Mouse (Mus musculus): ENCODE data around the gene Ccdc93. TPM values are rescaled to one million over a fixed set of nuclear protein-coding genes. Genes with fewer than 3 reads are reported as not detected.

Gene Ccdc93
- polyA plus RNA-seq, 1 experiment from 2014 or later = 10.3 TPM

DNA sequence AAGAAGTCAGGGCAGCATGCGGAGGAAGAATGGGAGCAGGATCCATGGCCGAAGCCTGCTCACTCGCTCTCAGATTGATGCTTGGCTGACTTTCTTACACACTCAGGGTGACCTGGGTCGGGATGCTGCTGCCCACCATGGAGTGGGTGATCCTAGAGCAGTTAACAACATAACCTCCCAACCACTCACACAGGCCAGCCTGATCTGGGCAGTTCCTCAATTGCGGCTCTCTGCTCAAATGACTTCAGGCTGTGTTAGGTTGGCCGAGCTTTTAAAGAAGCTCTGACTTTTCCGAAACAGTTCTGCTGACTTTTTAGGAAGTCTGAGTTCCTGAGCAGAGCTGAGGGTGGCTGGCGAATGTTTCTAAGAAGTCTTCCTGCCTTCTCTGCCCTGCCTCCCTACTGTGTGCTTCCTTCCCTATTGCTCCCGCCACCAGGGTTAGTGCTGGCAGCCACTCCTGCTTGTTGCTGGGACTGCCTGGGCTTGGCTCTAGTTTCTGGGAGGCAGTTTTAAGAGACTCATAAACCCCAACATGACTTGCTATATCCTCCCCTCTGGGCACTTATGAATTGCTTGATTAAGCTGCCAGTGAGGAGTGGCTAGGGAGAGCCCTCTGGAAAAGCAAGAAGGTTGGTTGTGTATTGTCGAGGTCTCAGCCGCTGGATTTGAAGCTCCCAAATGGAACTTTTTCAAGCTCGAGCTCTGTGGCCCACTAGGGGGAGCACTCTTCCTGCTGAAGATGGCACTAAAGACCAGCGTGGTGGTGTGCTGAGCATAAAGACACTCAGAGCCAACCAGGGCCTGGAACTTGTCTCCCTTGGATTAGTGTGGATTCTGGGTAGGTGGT is 9.9 kb downstream of the Ccdc93 start:
- H3K4me2 ChIP-seq (replicated peaks) = no peak overlapping the region
- peak; percentile 51; the same call in 1 of the 2 replicates for ATAC-seq (ENCODE audit: low FRiP score)
- peak; percentile 75 for DNase-seq (ENCODE audit: low spot score)
- no peaks in the 10 kb centered on the region for H3K27me3 ChIP-seq (ENCODE audit: control insufficient read depth, insufficient read depth, low read length)
- no peak overlapping the region for H3K4me3 ChIP-seq (replicated peaks; ENCODE audit: low read length)
- no peak overlapping the region for H3K9ac ChIP-seq
- WGBS = 70% methylated on average over 13 of the region's 13 CpGs
- H3K4me1 ChIP-seq (replicated peaks; ENCODE audit: control insufficient read depth, insufficient read depth, low read length) = no peaks in the 10 kb centered on the region
- no peaks in the 10 kb centered on the region for H3K9me3 ChIP-seq (ENCODE audit: control insufficient read depth, low read length)
- H3K27ac ChIP-seq = no peak overlapping the region
- peaks cover 69% of the 10 kb centered on the region for H3K36me3 ChIP-seq (replicated peaks; ENCODE audit: control insufficient read depth, insufficient read depth)

- Histone ChIP-seq H3K9ac (no peak overlapping the region), H3K36me3 (replicated peaks; ENCODE audit: control insufficient read depth, insufficient read depth) (peaks cover 68% of the 10 kb centered on the region), H3K9me3 (ENCODE audit: control insufficient read depth, low read length) (no peaks in the 10 kb centered on the region), H3K4me2 (replicated peaks) (no peak overlapping the region), H3K4me1 (replicated peaks; ENCODE audit: control insufficient read depth, insufficient read depth, low read length) (no peaks in the 10 kb centered on the region), H3K4me3 (replicated peaks; ENCODE audit: low read length) (no peak overlapping the region), H3K27ac (no peak overlapping the region), H3K27me3 (ENCODE audit: control insufficient read depth, insufficient read depth, low read length) (no peaks in the 10 kb centered on the region)
- ATAC-seq (ENCODE audit: low FRiP score) (no peak), DNase-seq (ENCODE audit: low spot score) (no peak)
- WGBS = 94% methylated on average over 6 of the region's 6 CpGs
Measured at GRCm38 (mm10) chr1:121444147-121444546, 13.3 kb downstream of the Ccdc93 start.

GRCm38 (mm10) chr1:121447216-121447615 is 16.4 kb downstream of the Ccdc93 start:
- 96% methylated on average over 10 of the region's 10 CpGs for WGBS
- Histone ChIP-seq H3K27me3 (ENCODE audit: control insufficient read depth, insufficient read depth, low read length) (no peaks in the 10 kb centered on the region), H3K36me3 (replicated peaks; ENCODE audit: control insufficient read depth, insufficient read depth) (peaks cover 65% of the 10 kb centered on the region)

DNA sequence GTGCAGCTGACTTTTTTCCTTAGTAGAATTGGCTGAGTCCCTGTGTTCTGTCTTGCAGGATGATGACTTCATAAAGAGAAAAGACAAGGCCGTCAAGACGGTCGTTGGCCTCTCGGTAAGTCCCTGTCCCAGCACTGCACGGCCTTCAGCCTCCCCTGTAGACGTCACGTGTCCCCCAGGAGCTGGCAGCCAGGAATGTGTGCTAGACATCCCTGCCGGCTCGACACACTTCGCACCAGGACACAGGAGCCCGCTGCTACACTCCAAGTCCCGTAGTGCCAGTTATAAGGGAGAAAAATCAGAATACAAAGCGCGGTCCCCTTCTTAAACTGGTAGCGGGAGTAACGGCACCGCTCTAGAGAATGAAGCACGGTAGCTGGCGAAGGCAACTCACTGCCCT is 17.3 kb downstream of the Ccdc93 start:
- Histone ChIP-seq H3K9me3 (ENCODE audit: control insufficient read depth, low read length) (no peaks in the 10 kb centered on the region), H3K4me2 (replicated peaks) (no peak overlapping the region), H3K4me1 (replicated peaks; ENCODE audit: control insufficient read depth, insufficient read depth, low read length) (no peaks in the 10 kb centered on the region; the same call in 1 of the 2 replicates), H3K27me3 (ENCODE audit: control insufficient read depth, insufficient read depth, low read length) (no peaks in the 10 kb centered on the region), H3K9ac (no peak overlapping the region), H3K4me3 (replicated peaks; ENCODE audit: low read length) (no peak overlapping the region), H3K27ac (no peak overlapping the region), H3K36me3 (replicated peaks; ENCODE audit: control insufficient read depth, insufficient read depth) (peaks cover 55% of the 10 kb centered on the region)
- no peak for ATAC-seq (ENCODE audit: low FRiP score)
- 94% methylated on average over 19 of the region's 19 CpGs for WGBS
- no peak for DNase-seq (ENCODE audit: low spot score)

More at GRCm38 (mm10) chr1:121447216-121447615, 16.4 kb downstream of the Ccdc93 start:
- Histone ChIP-seq H3K4me3 (replicated peaks; ENCODE audit: low read length) (no peak overlapping the region), H3K4me1 (replicated peaks; ENCODE audit: control insufficient read depth, insufficient read depth, low read length) (no peaks in the 10 kb centered on the region), H3K4me2 (replicated peaks) (no peak overlapping the region), H3K9ac (no peak overlapping the region), H3K27ac (no peak overlapping the region), H3K9me3 (ENCODE audit: control insufficient read depth, low read length) (no peaks in the 10 kb centered on the region)
- ATAC-seq (ENCODE audit: low FRiP score) (no peak), DNase-seq (ENCODE audit: low spot score) (no peak)

- Histone ChIP-seq H3K36me3 (replicated peaks; ENCODE audit: control insufficient read depth, insufficient read depth) (peaks cover 33% of the 10 kb centered on the region), H3K27me3 (ENCODE audit: control insufficient read depth, insufficient read depth, low read length) (no peaks in the 10 kb centered on the region), H3K4me3 (replicated peaks; ENCODE audit: low read length) (no peak overlapping the region), H3K27ac (no peak overlapping the region), H3K9ac (no peak overlapping the region), H3K4me1 (replicated peaks; ENCODE audit: control insufficient read depth, insufficient read depth, low read length) (no peaks in the 10 kb centered on the region; the same call in 1 of the 2 replicates), H3K4me2 (replicated peaks) (no peak overlapping the region), H3K9me3 (ENCODE audit: control insufficient read depth, low read length) (no peaks in the 10 kb centered on the region)
- ATAC-seq (ENCODE audit: low FRiP score) (no peak), DNase-seq (ENCODE audit: low spot score) (no peak)
- WGBS = 68% methylated on average over 7 of the region's 7 CpGs
Measured at GRCm38 (mm10) chr1:121451009-121451408, 20.2 kb downstream of the Ccdc93 start.

DNA sequence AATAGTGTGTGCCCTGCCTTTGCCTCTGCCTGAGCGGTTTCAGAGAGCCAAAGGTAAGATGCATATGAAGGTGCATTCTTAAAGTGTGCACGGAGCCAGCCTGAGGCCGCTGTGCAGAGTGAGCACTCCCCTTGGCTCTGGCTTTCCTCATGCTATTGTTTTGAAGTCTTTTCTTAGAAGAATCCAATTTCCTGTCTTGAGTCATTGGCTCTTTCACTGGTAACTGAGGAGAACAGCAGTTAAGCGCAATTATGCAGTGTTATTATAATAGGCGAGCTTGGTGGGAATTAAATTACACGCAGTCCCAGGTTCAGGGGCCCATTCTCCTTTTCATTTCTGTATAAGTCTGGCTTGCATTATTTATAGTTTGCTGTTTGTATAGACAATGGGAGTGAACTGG is 21.6 kb downstream of the Ccdc93 start:
- peak; percentile 51; the same call in 1 of the 2 replicates for ATAC-seq (ENCODE audit: low FRiP score)
- H3K27ac ChIP-seq = peak overlapping the region; percentile 32; the same call in 1 of the 2 replicates
- DNase-seq (ENCODE audit: low spot score) = peak; percentile 28

GRCm38 (mm10) chr1:121453053-121453452 is 22.2 kb downstream of the Ccdc93 start:
- H3K27ac ChIP-seq = no peak overlapping the region
- no peak overlapping the region for H3K9ac ChIP-seq
- H3K4me3 ChIP-seq (replicated peaks; ENCODE audit: low read length) = no peak overlapping the region
- H3K4me2 ChIP-seq (replicated peaks) = no peak overlapping the region
- peaks cover 37% of the 10 kb centered on the region for H3K36me3 ChIP-seq (replicated peaks; ENCODE audit: control insufficient read depth, insufficient read depth)
- ATAC-seq (ENCODE audit: low FRiP score) (no peak), DNase-seq (ENCODE audit: low spot score) (no peak)
- 93% methylated on average over 4 of the region's 4 CpGs for WGBS
- H3K4me1 ChIP-seq (replicated peaks; ENCODE audit: control insufficient read depth, insufficient read depth, low read length) = no peaks in the 10 kb centered on the region; the same call in 1 of the 2 replicates
- no peaks in the 10 kb centered on the region for H3K9me3 ChIP-seq (ENCODE audit: control insufficient read depth, low read length)
- H3K27me3 ChIP-seq (ENCODE audit: control insufficient read depth, insufficient read depth, low read length) = no peaks in the 10 kb centered on the region

More for the DNA sequence above, 21.6 kb downstream of the Ccdc93 start:
- Histone ChIP-seq H3K9me3 (ENCODE audit: control insufficient read depth, low read length) (no peaks in the 10 kb centered on the region), H3K36me3 (replicated peaks; ENCODE audit: control insufficient read depth, insufficient read depth) (peaks cover 39% of the 10 kb centered on the region), H3K4me2 (replicated peaks) (no peak overlapping the region), H3K4me1 (replicated peaks; ENCODE audit: control insufficient read depth, insufficient read depth, low read length) (no peaks in the 10 kb centered on the region; the same call in 1 of the 2 replicates), H3K4me3 (replicated peaks; ENCODE audit: low read length) (no peak overlapping the region), H3K9ac (0 out of 2 replicates have a peak overlapping the region, but pooled peaks have one; percentile 16), H3K27me3 (ENCODE audit: control insufficient read depth, insufficient read depth, low read length) (no peaks in the 10 kb centered on the region)
- 66% methylated on average over 6 of the region's 6 CpGs for WGBS

DNA sequence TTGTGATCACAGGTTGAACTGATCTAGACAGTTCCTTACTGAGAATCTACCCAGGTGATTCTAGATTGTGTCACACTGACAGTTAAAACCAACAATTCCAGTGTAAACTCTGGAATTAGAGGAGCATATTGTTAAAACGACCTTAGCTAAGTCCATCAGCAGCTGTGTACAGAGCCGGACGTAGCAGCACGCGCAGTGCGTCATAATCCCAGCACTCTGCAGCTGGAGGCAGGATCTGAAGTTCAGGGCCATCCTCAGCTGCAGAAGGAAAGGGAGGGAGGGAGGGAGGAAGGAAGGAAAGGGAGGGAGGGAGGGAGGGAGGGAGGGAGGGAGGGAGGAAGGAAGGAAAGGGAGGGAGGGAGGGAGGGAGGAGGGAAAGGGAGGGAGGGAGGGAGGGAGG is 24.1 kb downstream of the Ccdc93 start:
- Histone ChIP-seq H3K9me3 (ENCODE audit: control insufficient read depth, low read length) (no peaks in the 10 kb centered on the region), H3K27me3 (ENCODE audit: control insufficient read depth, insufficient read depth, low read length) (no peaks in the 10 kb centered on the region), H3K9ac (no peak overlapping the region), H3K27ac (no peak overlapping the region), H3K4me3 (replicated peaks; ENCODE audit: low read length) (no peak overlapping the region), H3K4me2 (replicated peaks) (no peak overlapping the region), H3K4me1 (replicated peaks; ENCODE audit: control insufficient read depth, insufficient read depth, low read length) (no peaks in the 10 kb centered on the region; the same call in 1 of the 2 replicates), H3K36me3 (replicated peaks; ENCODE audit: control insufficient read depth, insufficient read depth) (peaks cover 19% of the 10 kb centered on the region)
- 87% methylated on average over 6 of the region's 6 CpGs for WGBS
- DNase-seq (ENCODE audit: low spot score) = no peak
- no peak for ATAC-seq (ENCODE audit: low FRiP score)

GRCm38 (mm10) chr1:121460077-121460476 is 29.2 kb downstream of the Ccdc93 start:
- peaks cover 45% of the 10 kb centered on the region for H3K36me3 ChIP-seq (replicated peaks; ENCODE audit: control insufficient read depth, insufficient read depth)
- DNase-seq (ENCODE audit: low spot score) (no peak), ATAC-seq (ENCODE audit: low FRiP score) (no peak)
- H3K9ac ChIP-seq = no peak overlapping the region
- H3K4me2 ChIP-seq (replicated peaks) = no peak overlapping the region
- no peak overlapping the region for H3K27ac ChIP-seq
- no peaks in the 10 kb centered on the region for H3K27me3 ChIP-seq (ENCODE audit: control insufficient read depth, insufficient read depth, low read length)
- no peaks in the 10 kb centered on the region for H3K4me1 ChIP-seq (replicated peaks; ENCODE audit: control insufficient read depth, insufficient read depth, low read length)
- H3K4me3 ChIP-seq (replicated peaks; ENCODE audit: low read length) = no peak overlapping the region
- WGBS = 65% methylated on average over 6 of the region's 6 CpGs
- H3K9me3 ChIP-seq (ENCODE audit: control insufficient read depth, low read length) = no peaks in the 10 kb centered on the region
